Mouse (Mus musculus) layer of hippocampus, adult 9-10 months (tissue): ENCODE measurements at regions not wholly inside any gene's neighbourhood (a gene's known extent, or its start where the extent isn't known, plus 50 kb on each side); places are given as distances from the start of the nearest gene placed in this dataset.
A peak's percentile ranks its signal among the peaks of the same experiment; 100 is the strongest.

Source experiments
- DNase-seq: peaks from one replicate; pipeline ENCODE4 v3.0.0; 2022; ENCODE audit warnings: low spot score

- no peak for DNase-seq
Observed at GRCm38 (mm10) chr15:96119240-96119639, 168.1 kb upstream of the Arid2 start.

GRCm38 (mm10) chr15:96124397-96124796, 162.9 kb upstream of the Arid2 start:
- no peak for DNase-seq

DNA sequence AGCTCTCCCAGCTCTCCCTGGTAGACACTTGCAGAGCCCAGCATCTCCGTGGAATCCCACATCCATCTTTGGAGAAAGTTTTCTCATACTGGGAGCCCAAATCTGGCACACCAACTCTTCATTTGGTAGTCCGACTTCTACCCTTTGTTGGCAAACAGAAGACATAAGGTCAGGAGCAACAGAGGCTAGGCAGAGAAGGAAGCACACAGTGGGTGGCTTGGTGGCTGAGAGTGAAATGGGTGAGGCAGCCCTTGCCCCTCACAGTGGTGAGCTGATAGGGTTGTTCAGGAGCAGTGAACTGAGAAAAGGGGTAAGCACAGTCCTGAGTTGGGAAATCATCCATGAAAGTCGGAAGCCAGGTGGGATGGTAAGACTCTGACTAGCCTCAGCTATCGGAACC, 157.6 kb upstream of the Arid2 start:
- no peak for DNase-seq

GRCm38 (mm10) chr15:96130531-96130930, 156.8 kb upstream of the Arid2 start:
- DNase-seq, result no peak

GRCm38 (mm10) chr15:96131582-96132091, 155.7 kb upstream of the Arid2 start:
- no peak for DNase-seq

DNA sequence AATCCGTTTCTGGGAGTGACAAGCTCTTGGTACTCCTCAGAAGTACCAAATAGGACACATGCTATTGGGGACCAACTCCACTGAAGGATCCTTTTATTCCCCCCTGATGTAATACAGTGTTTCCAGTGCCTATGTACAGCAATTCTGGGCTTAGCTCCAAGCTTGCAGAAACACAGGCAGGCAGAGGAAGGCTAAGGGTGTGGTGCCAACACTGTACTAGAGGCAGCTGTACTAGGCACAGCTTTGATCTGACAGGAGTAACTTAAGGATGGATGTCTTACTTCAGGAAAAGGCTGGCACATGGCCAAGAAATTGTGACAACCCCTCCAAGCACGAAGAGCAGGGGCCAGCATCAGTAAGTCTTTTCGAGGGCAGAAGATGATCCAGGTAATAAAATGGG, 154.7 kb upstream of the Arid2 start:
- peak; percentile 2 for DNase-seq

DNA sequence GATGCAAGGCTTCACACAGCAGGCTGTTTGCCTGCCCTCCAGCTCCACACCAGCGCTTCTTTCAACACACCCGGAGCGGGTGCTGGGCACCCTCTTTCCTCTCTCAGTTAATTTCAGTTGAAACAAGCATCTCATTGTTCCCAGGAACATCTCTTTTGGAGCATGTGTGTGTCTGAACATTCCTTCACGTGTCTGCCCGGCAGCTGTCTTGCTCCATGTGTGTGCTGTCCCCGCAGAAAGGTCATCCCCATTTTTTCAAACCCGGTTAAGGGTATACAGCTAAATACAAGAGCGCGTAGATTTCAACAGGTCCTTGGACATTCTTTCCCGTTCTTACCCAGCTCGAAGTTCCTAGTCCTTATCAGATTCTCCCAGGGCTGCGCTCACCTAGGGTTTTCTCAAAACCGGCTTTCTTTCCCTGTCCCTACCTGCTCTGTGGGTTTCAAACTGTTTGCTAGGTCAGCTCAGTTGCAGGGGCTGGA, 152.0 kb upstream of the Arid2 start:
- no peak for DNase-seq

DNA sequence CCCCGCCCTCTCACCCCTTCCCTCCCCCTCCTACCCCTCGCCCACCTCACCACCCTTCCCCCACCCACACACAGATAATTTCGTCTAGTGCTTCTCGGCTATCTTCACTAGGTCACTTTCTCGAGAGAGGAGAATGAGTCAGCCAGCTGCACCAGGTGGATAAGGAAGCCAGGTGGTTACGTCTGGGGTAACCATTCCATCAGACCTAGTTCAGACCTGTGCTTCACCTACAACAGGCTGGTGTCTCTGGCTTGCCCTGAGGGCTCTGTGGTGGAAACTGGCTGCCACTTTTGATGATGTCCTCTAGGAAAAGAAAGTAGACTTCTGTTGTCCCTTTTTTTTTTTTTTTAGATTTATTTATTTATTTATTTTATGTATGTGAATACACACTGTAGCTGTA, 151.5 kb upstream of the Arid2 start:
- no peak for DNase-seq

DNA sequence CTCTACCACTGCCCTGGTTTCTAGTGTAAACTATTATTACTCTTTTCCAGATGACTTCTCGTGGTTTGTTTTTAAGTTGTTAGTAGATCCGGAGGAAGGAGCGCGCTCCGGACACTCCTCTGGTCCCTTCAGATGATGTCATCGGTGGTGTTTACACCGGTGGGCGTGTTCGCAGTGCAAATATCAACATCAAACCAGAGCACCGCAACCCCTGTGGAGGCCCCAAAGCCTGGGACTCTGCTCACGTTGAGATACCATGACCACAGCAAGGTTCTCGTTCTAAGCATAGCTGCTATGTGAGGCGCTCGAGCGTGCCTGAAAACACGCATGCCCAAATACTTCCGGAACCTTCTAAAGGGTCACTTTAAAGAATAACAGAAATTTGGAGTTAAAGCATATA, 149.8 kb upstream of the Arid2 start:
- DNase-seq, result no peak

DNA sequence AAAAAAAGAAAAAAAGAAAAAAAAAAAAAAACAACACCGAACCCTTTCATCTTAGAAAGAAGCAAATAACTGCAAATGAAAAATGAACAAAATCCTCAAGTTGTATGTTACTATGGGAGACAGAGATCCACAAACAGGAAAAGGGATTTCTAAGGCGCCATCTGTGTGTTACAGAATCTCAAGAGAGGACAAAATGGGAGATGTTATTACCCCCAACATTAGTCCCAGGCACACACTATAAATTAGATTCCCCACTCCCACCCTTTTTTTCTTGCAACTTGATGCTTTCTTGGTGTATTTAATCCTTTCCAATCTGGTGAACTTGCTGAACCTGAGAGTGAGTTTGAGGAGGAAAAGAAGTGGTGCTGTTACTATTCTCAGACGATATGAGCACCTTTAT, 149.4 kb upstream of the Arid2 start:
- no peak for DNase-seq

DNA sequence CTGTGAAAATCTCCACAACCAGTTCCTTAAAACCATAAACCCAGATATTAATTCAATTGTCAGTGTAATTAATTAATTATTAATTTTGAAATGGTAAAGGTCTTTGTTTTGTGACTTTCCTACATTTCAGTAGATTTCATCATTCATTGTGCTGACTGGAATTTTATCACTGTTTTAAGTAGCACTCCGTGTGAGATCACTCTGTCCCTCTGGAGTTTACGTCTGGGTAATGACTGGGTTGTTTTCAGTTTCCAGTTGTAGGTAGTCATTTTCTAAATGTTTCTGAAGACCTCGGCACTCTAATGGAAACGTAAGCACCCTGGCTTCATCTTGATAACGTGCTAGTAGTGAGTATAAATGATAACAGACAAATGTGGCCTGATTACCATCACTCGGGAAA, 133.8 kb upstream of the Arid2 start:
- no peak for DNase-seq

GRCm38 (mm10) chr15:96158321-96158720, 129.0 kb upstream of the Arid2 start:
- no peak for DNase-seq

- peak; percentile 51 for DNase-seq
Observed at GRCm38 (mm10) chr15:96164771-96165431, 122.4 kb upstream of the Arid2 start.

DNA sequence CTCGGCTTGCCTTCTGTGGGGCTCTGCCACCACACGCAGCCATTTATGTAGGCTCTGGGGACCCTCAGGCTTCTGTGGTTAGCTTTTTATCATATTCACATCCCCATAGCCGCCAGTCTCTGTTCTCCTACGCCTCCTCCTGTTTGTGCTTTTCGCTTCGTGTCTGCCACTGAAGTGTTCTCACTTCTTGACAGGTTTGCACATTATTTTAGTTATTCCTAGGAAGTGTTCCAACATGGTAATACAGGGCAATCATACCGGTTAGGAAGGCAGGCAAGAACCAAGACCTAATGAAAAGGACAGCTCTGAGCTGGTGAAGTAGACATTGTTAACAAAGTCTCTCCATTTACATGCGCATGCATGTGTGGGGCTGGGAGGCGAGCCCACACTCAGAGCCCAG, 120.1 kb upstream of the Arid2 start:
- DNase-seq, result no peak

DNA sequence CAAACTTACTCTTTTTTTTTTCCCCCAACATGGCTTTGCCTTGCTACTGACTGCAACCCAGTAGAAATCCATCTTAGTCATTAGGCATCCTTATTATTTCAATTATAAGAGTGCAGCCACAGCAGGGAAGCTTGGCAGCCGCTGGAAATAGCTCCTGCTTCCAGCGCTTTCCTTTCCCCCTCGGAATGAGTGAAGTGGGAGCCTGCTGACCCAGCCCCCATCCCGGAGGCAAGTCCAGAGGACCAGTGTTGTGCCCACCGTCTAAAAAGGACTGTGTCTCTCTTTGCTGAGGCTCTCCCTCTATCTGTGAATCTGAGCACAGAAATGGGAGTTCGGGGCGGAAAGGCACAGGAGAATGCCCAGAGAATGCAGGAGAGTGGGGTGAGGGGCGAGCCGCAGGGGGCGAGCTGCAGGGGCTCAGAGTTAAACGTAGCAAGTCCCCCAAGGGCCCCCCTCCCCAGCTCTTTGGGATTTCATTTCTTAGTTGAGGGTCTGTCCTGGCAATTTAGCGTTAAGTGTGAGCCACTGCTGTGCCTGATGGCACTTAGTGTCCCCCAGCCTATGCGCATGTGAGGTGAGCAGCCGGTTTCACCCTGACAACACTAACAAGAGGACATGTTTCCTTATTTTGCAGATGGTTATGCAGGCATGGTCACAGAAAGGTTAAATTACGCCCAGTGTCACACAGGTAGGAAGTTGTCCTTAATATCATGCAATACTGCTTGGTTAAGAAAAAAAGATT, 117.4 kb upstream of the Arid2 start:
- no peak for DNase-seq

DNA sequence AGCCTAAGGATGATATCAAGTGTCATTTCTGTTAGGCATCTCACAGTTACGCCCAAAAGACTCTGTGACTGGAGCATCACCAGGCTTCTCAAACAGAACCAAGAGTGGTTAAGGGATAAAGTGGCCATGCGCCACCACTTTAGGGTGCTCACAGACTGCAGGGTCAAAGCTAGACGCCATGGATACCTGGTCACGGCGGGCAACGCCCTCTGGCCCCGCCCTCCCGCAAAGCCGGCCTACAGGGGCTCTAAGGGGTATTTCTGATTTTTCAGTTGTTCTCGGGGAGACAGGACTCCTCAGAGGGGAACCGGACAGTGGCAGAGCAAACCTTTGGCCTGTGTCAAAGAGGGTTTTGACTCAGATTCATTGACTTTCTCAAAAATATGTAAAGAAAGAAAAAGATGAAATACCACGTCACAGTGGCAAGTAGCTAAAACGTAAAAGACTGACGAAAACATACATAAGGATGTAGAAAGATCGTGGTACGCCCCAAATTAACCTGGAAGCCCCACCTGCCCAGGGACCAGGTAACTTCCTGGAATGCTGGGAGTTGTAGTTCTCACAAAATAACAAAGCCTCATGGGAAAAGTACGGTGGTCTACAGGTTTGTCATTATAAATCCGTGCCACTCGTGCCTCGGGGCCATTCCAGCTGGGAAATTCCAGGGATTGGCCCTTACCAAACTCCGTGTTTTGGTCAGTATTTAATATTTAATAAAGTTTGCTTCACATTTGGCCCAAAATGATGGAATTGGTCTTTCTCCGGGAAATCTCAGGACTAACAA, 116.1 kb upstream of the Arid2 start:
- no peak for DNase-seq

DNA sequence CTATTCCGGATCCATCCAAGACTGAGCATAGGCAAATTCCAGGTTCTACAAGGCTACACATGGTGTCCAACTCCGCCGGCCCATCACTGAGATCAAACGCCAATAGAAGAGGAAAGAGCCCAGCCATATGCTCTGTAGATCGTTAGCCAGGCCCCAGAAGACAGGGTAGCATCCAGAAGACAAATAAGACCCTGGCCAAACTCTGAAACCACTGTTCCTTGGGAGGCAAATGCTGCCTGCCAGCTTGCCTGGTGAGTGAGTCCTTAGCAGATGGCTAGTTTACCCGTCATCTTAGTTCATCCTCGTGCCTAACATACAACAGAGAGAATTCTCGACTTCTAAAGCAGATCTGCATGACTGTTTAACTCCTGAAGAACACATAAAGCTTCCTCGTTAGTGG, 109.4 kb upstream of the Arid2 start:
- DNase-seq, result no peak

- DNase-seq, result no peak
Observed at GRCm38 (mm10) chr15:96178374-96179109, 108.8 kb upstream of the Arid2 start.

GRCm38 (mm10) chr15:96179511-96179910, 107.8 kb upstream of the Arid2 start:
- no peak for DNase-seq

DNA sequence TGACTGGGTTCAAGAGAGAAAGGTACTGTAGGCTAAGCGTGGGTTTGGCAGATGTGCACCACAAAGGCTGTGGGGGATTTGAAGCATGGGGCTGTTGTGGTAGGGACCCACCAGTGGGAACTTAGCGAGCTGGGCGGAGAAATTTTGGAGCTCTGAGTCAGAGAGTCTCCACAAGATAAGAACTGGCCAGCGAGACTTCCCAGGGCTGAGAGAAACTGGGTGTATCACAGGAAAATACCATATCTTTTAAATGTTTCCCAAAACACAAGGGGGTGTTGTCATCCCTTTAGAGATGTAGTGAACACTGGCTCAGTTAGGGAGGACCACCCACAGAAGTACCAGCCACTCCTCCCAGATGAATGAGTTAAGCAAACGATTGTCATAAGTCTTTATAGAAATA, 107.3 kb upstream of the Arid2 start:
- no peak for DNase-seq

DNA sequence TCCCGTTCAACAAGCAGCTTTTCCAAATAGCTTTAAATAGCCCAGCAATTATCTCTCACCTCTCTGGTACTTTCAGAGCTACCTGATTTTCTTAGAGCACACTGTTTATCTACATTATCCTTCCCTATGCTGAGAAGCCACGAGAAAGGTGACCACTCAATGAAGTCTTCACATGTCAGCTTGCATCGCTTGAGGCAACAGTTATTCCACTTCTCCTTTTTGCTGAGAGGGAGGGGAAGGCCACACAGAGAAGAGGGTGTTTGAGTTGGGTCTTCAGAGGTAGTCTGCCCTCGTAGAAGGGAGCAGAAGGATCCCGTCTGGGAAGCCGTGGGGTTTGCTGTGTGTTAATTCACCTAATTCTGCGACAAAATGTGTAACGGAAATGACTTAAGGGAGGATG, 106.3 kb upstream of the Arid2 start:
- no peak for DNase-seq

GRCm38 (mm10) chr15:96182313-96182712, 105.0 kb upstream of the Arid2 start:
- no peak for DNase-seq
